Mouse (Mus musculus): ENCODE measurements at regions not wholly inside any gene's neighbourhood (a gene's known extent, or its start where the extent isn't known, plus 50 kb on each side); places are given as distances from the start of the nearest gene placed in this dataset.

DNA sequence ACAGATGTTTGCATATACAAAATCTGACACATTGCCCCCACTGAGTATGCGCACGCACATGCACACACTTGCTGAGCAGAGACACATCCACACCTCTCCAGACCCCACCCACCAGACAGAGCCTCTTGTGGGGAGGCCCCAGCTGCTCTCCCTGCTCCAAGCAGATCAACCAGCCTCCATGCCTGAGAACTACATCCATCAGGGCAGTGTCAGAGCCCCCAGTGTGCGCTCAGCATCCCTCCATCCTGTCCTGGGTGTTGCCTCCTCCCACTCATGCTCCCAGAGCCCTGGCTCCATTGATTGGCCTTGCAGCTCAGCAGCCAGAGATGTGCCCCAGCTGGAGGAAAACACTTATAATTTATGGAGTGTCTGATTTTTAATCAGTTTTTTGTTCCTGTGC is 124.1 kb upstream of the Rpl38 start:
- no peaks in the 10 kb centered on the region for H3K36me3 ChIP-seq
- no peaks in the 10 kb centered on the region for H3K9me3 ChIP-seq
- H3K9ac ChIP-seq = peak overlapping the region; percentile 13; the same call in 1 of the 2 replicates
- no peak overlapping the region for H3K4me3 ChIP-seq
- 34% methylated on average over 3 of the region's 3 CpGs for WGBS
- H3K4me2 ChIP-seq = no peak overlapping the region
- peaks cover 28% of the 10 kb centered on the region for H3K4me1 ChIP-seq (replicated peaks)
- H3K27me3 ChIP-seq = no peaks in the 10 kb centered on the region
- H3K27ac ChIP-seq = peak overlapping the region; percentile 60; the same call in 1 of the 2 replicates
- peak; percentile 71 for ATAC-seq (ENCODE audit: low FRiP score)

DNA sequence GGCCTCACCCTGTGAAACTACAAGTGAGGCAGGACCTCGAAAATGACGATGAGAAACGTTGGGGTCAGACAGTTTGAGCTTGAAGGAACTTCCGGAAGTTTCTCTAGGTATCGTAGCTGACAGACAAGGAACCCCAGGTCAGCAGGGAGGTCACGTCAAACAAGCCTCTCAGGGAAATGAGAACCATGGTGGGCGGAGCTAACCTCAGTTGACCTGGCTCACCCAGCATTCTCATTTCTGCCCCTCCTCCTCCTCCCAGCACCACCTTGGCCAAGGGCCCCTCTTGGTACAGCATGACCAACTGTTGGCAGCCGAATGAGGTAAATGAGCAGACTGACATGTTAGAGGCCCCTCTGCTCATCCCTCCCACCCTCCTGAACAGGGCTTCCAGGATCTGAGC is 126.2 kb upstream of the Rpl38 start:
- Histone ChIP-seq H3K4me2 (no peak overlapping the region), H3K27ac (no peak overlapping the region), H3K9me3 (no peaks in the 10 kb centered on the region), H3K27me3 (no peaks in the 10 kb centered on the region), H3K4me1 (replicated peaks) (peaks cover 36% of the 10 kb centered on the region), H3K36me3 (no peaks in the 10 kb centered on the region), H3K9ac (no peak overlapping the region), H3K4me3 (no peak overlapping the region)
- WGBS = 73% methylated on average over 8 of the region's 8 CpGs
- ATAC-seq (ENCODE audit: low FRiP score) = no peak

GRCm38 (mm10) chr11:114540503-114540902 is 127.8 kb upstream of the Rpl38 start:
- H3K9me3 ChIP-seq = no peaks in the 10 kb centered on the region
- H3K36me3 ChIP-seq = no peaks in the 10 kb centered on the region
- H3K4me1 ChIP-seq (replicated peaks) = peaks cover 47% of the 10 kb centered on the region
- no peak for ATAC-seq (ENCODE audit: low FRiP score)
- H3K27me3 ChIP-seq = no peaks in the 10 kb centered on the region
- H3K4me3 ChIP-seq = no peak overlapping the region
- 74% methylated on average over 3 of the region's 3 CpGs for WGBS
- H3K4me2 ChIP-seq = no peak overlapping the region
- H3K27ac ChIP-seq = no peak overlapping the region
- H3K9ac ChIP-seq = no peak overlapping the region

DNA sequence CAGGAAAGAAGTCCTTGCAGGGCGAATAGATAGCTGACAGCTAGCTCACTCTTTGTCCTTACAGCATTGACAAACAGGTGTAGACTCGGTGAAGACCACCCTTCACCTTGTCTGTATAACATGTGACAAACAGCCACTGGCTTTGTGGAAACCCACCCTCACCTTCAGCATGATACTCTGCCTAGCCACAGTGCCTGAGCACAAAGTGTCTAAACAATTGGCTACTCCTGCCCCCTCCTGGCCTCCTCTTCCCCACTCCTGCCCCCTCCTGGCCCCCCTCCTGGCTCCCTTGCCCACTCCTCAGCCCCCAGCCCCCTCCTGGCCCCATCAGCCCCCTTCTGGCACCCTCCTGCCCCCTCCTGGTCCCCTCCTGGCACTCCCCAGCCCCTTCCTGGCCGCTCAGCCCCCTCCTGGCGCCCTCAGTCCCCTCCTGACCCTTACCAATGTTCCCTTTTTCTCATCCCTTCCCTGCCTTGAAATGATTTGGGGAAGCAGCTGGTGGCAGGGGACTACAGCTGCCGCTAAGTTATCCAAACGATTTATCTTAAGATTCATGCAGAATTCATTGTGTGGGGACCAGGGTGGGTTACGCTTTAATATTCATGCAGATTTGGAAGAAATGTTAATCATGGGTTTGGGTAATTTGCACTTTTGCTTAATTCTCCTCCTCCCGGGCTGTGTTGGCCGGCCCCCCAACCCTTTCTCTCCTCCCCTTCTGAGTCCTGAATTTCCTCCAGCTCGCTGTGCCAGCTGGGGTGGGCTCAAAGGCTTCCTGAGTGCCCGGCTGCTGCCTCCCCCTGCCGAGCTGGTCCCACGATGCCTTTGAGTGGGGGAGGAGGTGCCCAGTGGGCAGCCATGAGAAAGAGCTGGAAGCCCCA is 131.5 kb upstream of the Rpl38 start:
- Histone ChIP-seq H3K4me2 (no peak overlapping the region), H3K9ac (0 out of 2 replicates have a peak overlapping the region, but pooled peaks have one; percentile 3), H3K4me3 (no peak overlapping the region), H3K27me3 (no peaks in the 10 kb centered on the region; the same call in 1 of the 2 replicates), H3K36me3 (no peaks in the 10 kb centered on the region), H3K9me3 (no peaks in the 10 kb centered on the region), H3K4me1 (replicated peaks) (peaks cover 32% of the 10 kb centered on the region), H3K27ac (peak overlapping the region; percentile 52)
- WGBS = 14% methylated on average over 13 of the region's 13 CpGs
- ATAC-seq (ENCODE audit: low FRiP score) = peak; percentile 67

DNA sequence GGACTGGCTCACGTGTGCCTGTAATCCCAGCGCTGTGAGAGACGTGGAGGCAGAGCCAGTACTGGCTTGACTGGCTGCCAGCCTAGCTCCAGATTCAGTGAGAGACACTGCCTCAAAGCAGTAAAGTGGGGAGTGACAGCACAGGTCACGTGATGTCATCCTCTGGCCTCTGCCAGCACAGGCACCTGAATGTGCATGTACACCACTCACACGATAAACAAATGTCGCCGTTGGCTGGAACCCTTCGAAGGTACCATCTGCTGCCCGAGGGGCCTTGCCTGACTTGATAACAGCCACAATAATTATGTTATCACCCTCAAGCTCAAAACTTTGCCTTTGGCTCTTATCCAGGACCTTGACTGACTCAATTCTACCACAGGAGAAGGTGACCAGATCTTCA is 132.4 kb upstream of the Rpl38 start:
- Histone ChIP-seq H3K27ac (peak overlapping the region; percentile 40), H3K27me3 (no peaks in the 10 kb centered on the region; the same call in 1 of the 2 replicates), H3K9me3 (no peaks in the 10 kb centered on the region), H3K4me3 (no peak overlapping the region), H3K4me1 (replicated peaks) (peaks cover 32% of the 10 kb centered on the region), H3K9ac (no peak overlapping the region), H3K4me2 (no peak overlapping the region), H3K36me3 (no peaks in the 10 kb centered on the region)
- ATAC-seq (ENCODE audit: low FRiP score) = no peak
- WGBS = 88% methylated on average over 9 of the region's 9 CpGs

DNA sequence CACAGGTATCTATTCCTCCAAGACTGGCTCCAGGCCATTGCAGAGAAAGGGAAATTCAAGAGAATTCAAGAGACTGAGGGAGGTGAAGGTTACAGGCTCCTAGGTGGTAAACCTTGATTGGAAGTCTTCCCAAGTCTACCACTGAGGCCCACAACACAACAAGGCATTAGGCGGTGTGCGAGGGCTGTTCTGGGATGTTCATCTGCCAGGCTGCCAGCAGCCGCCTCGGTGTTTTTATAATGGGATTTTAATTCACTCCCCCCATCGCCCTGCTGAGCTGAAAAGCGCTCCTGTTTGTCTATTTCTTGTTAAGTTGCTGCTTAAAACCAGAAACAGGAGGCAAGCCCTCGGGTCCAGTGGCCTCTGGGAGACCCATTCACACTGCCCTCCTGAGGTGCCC is 133.9 kb upstream of the Rpl38 start:
- WGBS = 49% methylated on average over 7 of the region's 7 CpGs
- H3K27ac ChIP-seq = 0 out of 2 replicates have a peak overlapping the region, but pooled peaks have one; percentile 44
- peaks cover 33% of the 10 kb centered on the region for H3K4me1 ChIP-seq (replicated peaks)
- H3K4me3 ChIP-seq = no peak overlapping the region
- H3K4me2 ChIP-seq = no peak overlapping the region
- no peaks in the 10 kb centered on the region for H3K9me3 ChIP-seq
- no peak overlapping the region for H3K9ac ChIP-seq
- no peak for ATAC-seq (ENCODE audit: low FRiP score)
- H3K27me3 ChIP-seq = no peaks in the 10 kb centered on the region; the same call in 1 of the 2 replicates
- no peaks in the 10 kb centered on the region for H3K36me3 ChIP-seq

GRCm38 (mm10) chr11:114531241-114531765 is 137.0 kb upstream of the Rpl38 start:
- Histone ChIP-seq H3K27me3 (no peaks in the 10 kb centered on the region; the same call in 1 of the 2 replicates), H3K9ac (no peak overlapping the region), H3K4me2 (no peak overlapping the region), H3K36me3 (no peaks in the 10 kb centered on the region), H3K27ac (no peak overlapping the region), H3K4me3 (no peak overlapping the region), H3K9me3 (no peaks in the 10 kb centered on the region), H3K4me1 (replicated peaks) (peaks cover 30% of the 10 kb centered on the region)
- ATAC-seq (ENCODE audit: low FRiP score) = no peak
- 63% methylated on average over 4 of the region's 4 CpGs for WGBS

DNA sequence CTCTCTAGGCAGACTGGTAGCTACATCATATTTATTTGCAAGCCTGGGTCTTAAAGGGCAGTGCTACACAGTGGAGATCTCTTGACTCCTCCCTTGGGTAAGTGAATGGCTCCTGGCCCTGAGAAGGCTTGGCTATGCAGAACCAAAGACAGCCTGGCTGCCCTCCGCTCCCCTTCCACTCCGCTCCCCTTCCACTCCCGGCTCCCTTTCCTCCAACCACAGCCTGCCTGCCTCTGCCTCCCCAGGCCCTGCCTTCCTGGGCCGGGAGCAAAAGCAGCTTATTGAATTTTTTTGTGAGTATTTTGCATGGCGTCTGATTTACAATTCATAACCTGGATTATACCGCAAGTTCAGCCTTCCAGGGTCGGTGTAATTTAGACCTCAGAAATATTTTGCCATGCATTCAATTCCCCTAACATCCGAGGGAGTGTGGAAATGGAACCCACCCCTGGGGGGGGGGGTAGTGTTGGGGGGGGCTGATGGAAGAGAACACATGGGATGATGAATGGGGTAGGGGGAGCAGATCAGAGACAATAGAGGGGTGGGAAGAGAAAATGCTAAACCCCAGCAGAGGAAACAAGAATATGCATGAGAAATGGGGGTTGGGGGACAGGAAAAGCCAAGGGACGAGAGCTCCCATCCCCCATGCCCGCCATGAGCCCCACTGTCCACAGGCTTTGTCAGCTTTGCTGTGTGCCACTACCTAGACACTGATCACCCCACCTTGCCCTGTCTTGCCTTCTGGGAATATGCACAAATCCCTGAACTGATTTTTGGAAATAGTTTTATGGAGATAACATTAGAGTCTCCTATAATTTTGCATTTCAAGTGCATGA is 139.2 kb upstream of the Rpl38 start:
- H3K4me1 ChIP-seq (replicated peaks) = peaks cover 20% of the 10 kb centered on the region
- H3K9me3 ChIP-seq = no peaks in the 10 kb centered on the region
- no peak overlapping the region for H3K9ac ChIP-seq
- H3K36me3 ChIP-seq = no peaks in the 10 kb centered on the region
- H3K4me3 ChIP-seq = no peak overlapping the region
- H3K4me2 ChIP-seq = no peak overlapping the region
- peak overlapping the region; percentile 13; the same call in 1 of the 2 replicates for H3K27ac ChIP-seq
- no peaks in the 10 kb centered on the region; the same call in 1 of the 2 replicates for H3K27me3 ChIP-seq
- WGBS = 33% methylated on average over 10 of the region's 10 CpGs
- no peak for ATAC-seq (ENCODE audit: low FRiP score)

DNA sequence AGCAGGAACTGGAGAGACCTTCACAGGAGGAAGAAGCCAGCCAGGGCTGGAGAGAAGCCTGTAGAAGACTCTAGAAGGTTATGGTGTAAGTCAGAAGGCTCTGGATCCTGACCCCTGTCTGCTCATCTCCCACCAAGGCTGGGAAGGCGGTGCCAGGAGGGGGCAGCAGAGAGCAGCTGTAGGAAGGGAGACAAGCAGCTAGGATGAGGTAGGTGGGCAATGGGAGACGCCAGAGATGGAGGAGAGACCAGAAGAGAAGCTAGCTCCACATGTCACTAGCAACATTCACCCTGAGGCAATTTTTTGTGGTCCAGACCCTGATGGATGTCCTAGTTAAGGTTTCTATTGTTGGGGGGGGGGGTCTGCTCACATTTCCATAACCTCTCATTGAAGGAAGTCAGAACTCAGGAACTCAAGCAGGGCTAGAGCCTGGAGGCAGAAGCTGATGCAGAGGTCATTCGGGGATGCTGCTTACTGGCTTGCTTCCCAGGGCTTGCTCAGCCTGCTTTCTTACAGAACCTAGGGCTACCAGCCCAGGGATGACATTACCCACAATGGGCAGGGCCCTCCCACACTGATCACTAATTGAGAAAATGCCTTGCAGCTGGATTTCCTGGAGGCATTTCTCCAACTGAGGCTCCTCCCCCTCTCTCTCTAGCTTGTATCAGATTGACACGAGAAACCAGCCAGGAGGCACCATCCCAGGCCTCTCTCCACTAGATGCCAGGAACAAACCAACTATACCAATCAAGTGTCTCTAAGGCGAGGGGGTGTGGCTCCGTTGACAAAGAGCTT is 144.7 kb upstream of the Rpl38 start:
- Histone ChIP-seq H3K9me3 (no peaks in the 10 kb centered on the region), H3K9ac (no peak overlapping the region), H3K27me3 (0 out of 2 replicates have a peak, but pooled peaks cover 3% of the 10 kb centered on the region), H3K27ac (no peak overlapping the region), H3K4me1 (replicated peaks) (peaks cover 16% of the 10 kb centered on the region; the same call in 1 of the 2 replicates), H3K4me2 (no peak overlapping the region), H3K4me3 (no peak overlapping the region), H3K36me3 (no peaks in the 10 kb centered on the region)
- no peak for ATAC-seq (ENCODE audit: low FRiP score)
- whole genome bisulfite sequencing = 40% methylated on average over 6 of the region's 6 CpGs

DNA sequence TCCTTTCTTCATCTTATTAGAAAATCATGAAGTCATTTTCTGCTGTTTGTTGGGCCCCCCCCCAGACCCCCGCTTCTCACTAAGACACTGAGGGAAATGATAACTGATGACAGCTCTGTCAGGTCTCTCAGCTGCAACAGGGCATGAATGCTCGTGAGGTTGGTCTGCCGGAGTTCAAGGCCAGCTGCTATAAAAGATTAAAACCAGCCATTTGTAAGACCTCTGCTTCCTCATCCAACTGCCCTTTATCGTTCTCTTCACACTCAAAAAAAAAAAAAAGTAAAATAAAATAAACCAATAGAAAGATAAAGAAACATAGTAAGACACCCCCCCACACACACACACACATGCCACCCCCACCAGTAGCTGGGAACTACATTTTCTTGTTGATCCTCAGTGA is 153.0 kb upstream of the Rpl38 start:
- H3K9me3 ChIP-seq = no peaks in the 10 kb centered on the region
- H3K9ac ChIP-seq = no peak overlapping the region
- H3K27me3 ChIP-seq = peaks cover 9% of the 10 kb centered on the region; the same call in 1 of the 2 replicates
- H3K4me3 ChIP-seq = no peak overlapping the region
- no peaks in the 10 kb centered on the region for H3K36me3 ChIP-seq
- peaks cover 27% of the 10 kb centered on the region for H3K4me1 ChIP-seq (replicated peaks)
- no peak overlapping the region for H3K27ac ChIP-seq
- no peak for ATAC-seq (ENCODE audit: low FRiP score)
- H3K4me2 ChIP-seq = no peak overlapping the region
- 64% methylated on average over 4 of the region's 4 CpGs for WGBS

DNA sequence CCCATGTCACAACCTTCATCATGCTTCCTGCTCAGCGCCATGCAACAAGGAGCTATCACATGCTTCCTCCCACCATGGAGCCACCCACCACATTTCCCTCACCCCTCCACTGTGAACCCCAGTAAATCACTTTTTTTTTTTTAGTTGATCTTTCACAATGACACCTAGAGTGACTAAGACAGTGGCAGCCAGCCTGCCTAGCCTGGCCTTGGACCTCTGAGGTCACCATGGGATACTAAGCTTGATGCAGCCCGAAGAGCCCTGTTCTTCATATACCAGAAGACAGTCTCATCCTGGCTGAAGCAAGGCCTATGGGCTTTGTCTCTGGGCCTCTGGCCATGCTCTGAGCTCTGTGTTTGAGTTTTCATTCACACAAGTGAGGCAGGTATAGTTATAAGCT is 154.2 kb upstream of the Rpl38 start:
- H3K27ac ChIP-seq = no peak overlapping the region
- peaks cover 27% of the 10 kb centered on the region for H3K4me1 ChIP-seq (replicated peaks)
- no peaks in the 10 kb centered on the region for H3K9me3 ChIP-seq
- H3K27me3 ChIP-seq = peaks cover 6% of the 10 kb centered on the region; the same call in 1 of the 2 replicates
- H3K4me3 ChIP-seq = no peak overlapping the region
- H3K9ac ChIP-seq = no peak overlapping the region
- ATAC-seq (ENCODE audit: low FRiP score) = no peak
- H3K36me3 ChIP-seq = no peaks in the 10 kb centered on the region
- H3K4me2 ChIP-seq = no peak overlapping the region
- 86% methylated on average over 2 of the region's 2 CpGs for WGBS
